Mouse (Mus musculus): Measurements from ENCODE around the gene Spty2d1. TPM values are rescaled to one million over a fixed set of nuclear protein-coding genes. Genes with fewer than 3 reads are reported as not detected.

The Spty2d1 gene
- polyA plus RNA-seq (2015; fragmentation: Nextera tagmentation; extraction: Ambion mirVana): 11.7 and 13.7 TPM in 2 replicates

GRCm38 (mm10) chr7:47008168-47008993 is at the start of gene Spty2d1:
Spty2d1 (minus strand) TSS chr7:47008411.

DNA sequence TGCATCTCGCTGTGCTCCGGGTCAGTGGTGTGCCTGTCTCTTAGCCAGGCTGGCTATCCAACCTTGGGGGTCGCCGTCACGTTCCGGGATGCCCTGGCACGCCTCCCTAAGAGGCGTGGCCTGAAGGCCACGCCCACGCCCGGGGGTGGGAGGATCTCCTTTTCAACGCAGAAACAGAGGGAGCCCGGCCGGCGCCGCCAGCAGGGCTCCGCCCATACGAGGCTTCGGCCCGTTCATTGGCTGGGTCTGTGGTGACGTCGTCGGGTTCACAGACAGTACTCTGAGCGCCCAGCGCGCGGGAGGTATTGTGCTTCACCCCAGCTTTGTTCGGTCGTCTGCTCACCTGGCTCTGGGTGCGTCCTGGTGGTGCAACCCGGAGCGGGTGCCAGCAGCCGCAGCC is 42.2 kb upstream of the Spty2d1 start, which contains the start of gene Tmem86a:
TSS of gene Tmem86a (plus strand) at position 236 of the 400 bp plus-strand sequence.

GRCm38 (mm10) chr7:46983280-46983679 is 24.9 kb downstream of the Spty2d1 start, which contains the start of gene Gm9999:
Gm9999 (plus strand) TSS chr7:46983580.

GRCm38 (mm10) chr7:46957831-46958691 is 50.1 kb downstream of the Spty2d1 start, which contains the start of gene Uevld:
Uevld (minus strand) TSS chr7:46958527.

Other genes with a start within 250 kb of the Spty2d1 start
- gene Hps5, start 212.3 kb downstream of the Spty2d1 start, polyA plus RNA-seq (2015; fragmentation: Nextera tagmentation; extraction: Ambion mirVana): 6.7 and 7.4 TPM in 2 replicates
- 35.1 and 38.9 TPM in 2 replicates for gene Gtf2h1, start 212.3 kb downstream of the Spty2d1 start, polyA plus RNA-seq (2015; fragmentation: Nextera tagmentation; extraction: Ambion mirVana)
- 1,169 and 1,232 TPM in 2 replicates for gene Ldha, start 166.9 kb downstream of the Spty2d1 start, polyA plus RNA-seq (2015; fragmentation: Nextera tagmentation; extraction: Ambion mirVana)
- not detected in 2 replicates for gene Ldhc, start 147.2 kb downstream of the Spty2d1 start, polyA plus RNA-seq (2015; fragmentation: Nextera tagmentation; extraction: Ambion mirVana)
- 95.5 and 110 TPM in 2 replicates for gene Tsg101, start 88.4 kb downstream of the Spty2d1 start, polyA plus RNA-seq (2015; fragmentation: Nextera tagmentation; extraction: Ambion mirVana)
- 6.6 and 7.9 TPM in 2 replicates for gene Uevld, start 49.9 kb downstream of the Spty2d1 start, polyA plus RNA-seq (2015; fragmentation: Nextera tagmentation; extraction: Ambion mirVana)
- gene Gm9999, start 24.8 kb downstream of the Spty2d1 start, polyA plus RNA-seq (2015; fragmentation: Nextera tagmentation; extraction: Ambion mirVana): not detected in 2 replicates
- gene Tmem86a, start 42.2 kb upstream of the Spty2d1 start, polyA plus RNA-seq (2015; fragmentation: Nextera tagmentation; extraction: Ambion mirVana): 11.2 and 20.1 TPM in 2 replicates
- gene Ptpn5, start 125.3 kb upstream of the Spty2d1 start, polyA plus RNA-seq (2015; fragmentation: Nextera tagmentation; extraction: Ambion mirVana): not detected in 2 replicates
- gene Mrgpra6, start 196.5 kb upstream of the Spty2d1 start, polyA plus RNA-seq (2015; fragmentation: Nextera tagmentation; extraction: Ambion mirVana): not detected in 2 replicates
- gene Mrgpra9, start 244.4 kb upstream of the Spty2d1 start, polyA plus RNA-seq (2015; fragmentation: Nextera tagmentation; extraction: Ambion mirVana): not detected in 2 replicates